Comparison of ENCODE assay signal across 7 mouse cellular contexts in the genomic region with DNA sequence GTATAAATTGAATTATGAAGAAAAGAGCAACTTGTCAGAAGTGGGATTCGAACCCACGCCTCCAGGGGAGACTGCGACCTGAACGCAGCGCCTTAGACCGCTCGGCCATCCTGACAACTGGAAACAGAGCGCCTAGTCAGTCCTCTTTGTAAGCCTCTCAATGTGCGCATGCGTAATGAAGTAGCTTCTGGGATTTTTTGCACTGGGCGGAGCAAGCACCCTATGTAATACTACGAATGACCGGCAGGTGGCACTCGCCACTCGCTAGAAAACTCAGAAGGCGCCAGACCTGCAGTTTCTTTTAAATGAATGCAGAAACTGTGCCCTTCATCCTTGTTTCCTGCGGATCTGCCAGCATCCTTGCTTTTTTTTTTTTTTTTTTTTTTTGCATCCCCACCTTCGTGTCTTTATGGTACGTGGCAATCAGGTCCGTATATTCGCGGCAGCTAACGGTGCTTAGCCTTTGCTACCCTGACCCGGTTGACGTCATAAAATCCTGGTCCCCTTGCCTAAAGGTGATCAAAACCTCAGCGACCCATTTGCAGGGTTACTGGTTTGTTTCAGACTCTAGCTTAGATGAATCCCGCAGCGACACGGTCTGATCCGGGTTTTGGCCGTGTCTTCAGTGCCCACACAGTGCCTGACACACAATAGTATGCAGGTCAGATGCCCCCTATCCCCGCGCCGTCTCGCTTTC. TPM values are rescaled to one million over a fixed set of nuclear protein-coding genes. Genes with fewer than 3 reads are reported as not detected.
DNase-seq lines count a peak whose midpoint lies in the region; ATAC-seq and TF ChIP-seq lines count a peak whose summit lies in the region.

No protein-coding gene starts in this region.

- under 1% methylated on average over 35 of the region's 35 CpGs for WGBS in intestine, postnatal 0 days
- WGBS in midbrain, embryonic 12.5 days: under 1% methylated on average over 35 of the region's 35 CpGs
- under 1% methylated on average over 35 of the region's 35 CpGs for WGBS in small intestine, adult 2 months

- peak; percentile 96 for TF ChIP-seq CTCF in intestine, postnatal 0 days (IDR thresholded peaks at IDR 0.05; ENCODE audit: low read depth)
- peak; percentile 97; the same call in 1 of the 2 replicates for TF ChIP-seq CTCF in small intestine, adult 2 months (IDR thresholded peaks at IDR 0.05; ENCODE audit: extremely low read depth, insufficient read length, insufficient replicate concordance, low read depth, low read length)

- DNase-seq in adrenal gland, adult 8-10 months: peak; percentile 94
- DNase-seq in embryo, embryonic 9.5 days (ENCODE audit: extremely low spot score): peak; percentile 100
- peak; percentile 88 to 94 for DNase-seq in gastrocnemius, postnatal 4 days (ENCODE audit: low spot score in 2 of 2)
- peak; percentile 96 for DNase-seq in left cerebral cortex, postnatal 4 days

- peak overlapping the region; percentile 45 for H3K4me3 ChIP-seq in intestine, postnatal 0 days (ENCODE audit: low read depth, low read length)
- H3K4me3 ChIP-seq in midbrain, embryonic 12.5 days: peak overlapping the region; percentile 56
- H3K4me3 ChIP-seq in small intestine, adult 2 months (ENCODE audit: low read depth, low read length): peak overlapping the region; percentile 52

- H3K27ac ChIP-seq in intestine, postnatal 0 days (ENCODE audit: low read depth, low read length): no peak overlapping the region
- H3K27ac ChIP-seq in midbrain, embryonic 12.5 days (replicated peaks): no peak overlapping the region; the same call in 1 of the 2 replicates
- H3K27ac ChIP-seq in small intestine, adult 2 months (ENCODE audit: insufficient read depth, low read depth, low read length): no peak overlapping the region

- TF ChIP-seq POLR2A in small intestine, adult 2 months (IDR thresholded peaks at IDR 0.05; ENCODE audit: low read depth, low read length): no peak

- peak; percentile 87 for ATAC-seq in intestine, postnatal 0 days
- ATAC-seq in midbrain, embryonic 12.5 days (ENCODE audit: low FRiP score, low read depth): peak; percentile 88

- H3K36me3 ChIP-seq in intestine, postnatal 0 days (ENCODE audit: control insufficient read depth, insufficient read depth): no peaks in the 10 kb centered on the region
- H3K36me3 ChIP-seq in midbrain, embryonic 12.5 days: no peaks in the 10 kb centered on the region
- H3K36me3 ChIP-seq in small intestine, adult 2 months (ENCODE audit: control insufficient read depth, insufficient read depth, low read length): no peaks in the 10 kb centered on the region

- intact Hi-C loops in left cerebral cortex, postnatal 4 days (cut with DNase I): loop anchor here (2.0 to 5.0 kb wide), 3 partner anchors 69 to 172 kb away; a partner anchor contains a TSS

- H3K9me3 ChIP-seq in intestine, postnatal 0 days (ENCODE audit: control insufficient read depth): no peaks in the 10 kb centered on the region
- H3K9me3 ChIP-seq in midbrain, embryonic 12.5 days: no peaks in the 10 kb centered on the region

- peak overlapping the region; percentile 63 for H3K4me2 ChIP-seq in intestine, postnatal 0 days (replicated peaks; ENCODE audit: low read depth)
- H3K4me2 ChIP-seq in midbrain, embryonic 12.5 days (replicated peaks): peak overlapping the region; percentile 63

- H3K4me1 ChIP-seq in intestine, postnatal 0 days (replicated peaks; ENCODE audit: control insufficient read depth, insufficient read depth, low read length): no peaks in the 10 kb centered on the region
- H3K4me1 ChIP-seq in midbrain, embryonic 12.5 days: no peaks in the 10 kb centered on the region
- peaks cover 4% of the 10 kb centered on the region; the same call in 1 of the 2 replicates for H3K4me1 ChIP-seq in small intestine, adult 2 months (ENCODE audit: control insufficient read depth, insufficient read depth, insufficient read length, low read length)

- no peaks in the 10 kb centered on the region for H3K27me3 ChIP-seq in intestine, postnatal 0 days (replicated peaks; ENCODE audit: control insufficient read depth, insufficient read depth, low read length)
- peaks cover 7% of the 10 kb centered on the region; the same call in 1 of the 2 replicates for H3K27me3 ChIP-seq in midbrain, embryonic 12.5 days
- no peaks in the 10 kb centered on the region for H3K27me3 ChIP-seq in small intestine, adult 2 months (ENCODE audit: control insufficient read depth, insufficient read depth, low read length)

- H3K9ac ChIP-seq in intestine, postnatal 0 days (ENCODE audit: low read depth, low read length): 0 out of 2 replicates have a peak overlapping the region, but pooled peaks have one; percentile 31
- H3K9ac ChIP-seq in midbrain, embryonic 12.5 days (replicated peaks): peak overlapping the region; percentile 57

RNA-seq across cellular contexts. Expression of a gene that starts 8.0 kb away (rescaled TPM):
- total RNA-seq in adrenal gland, adult 8-10 months (2022): 1 to 10 TPM; 1.1 to 2.2 (median 1.7) TPM
- total RNA-seq in gastrocnemius, postnatal 4 days (2021): 1 to 10 TPM; 7.1 TPM
- polyA plus RNA-seq in intestine, postnatal 0 days (2015; fragmentation: Nextera tagmentation; extraction: Ambion mirVana): 25.3 and 26.3 TPM in 2 replicates
- total RNA-seq in left cerebral cortex, postnatal 4 days (2021): 1 to 10 TPM; 7.3 to 8.5 TPM
- 0.34 and 0.38 TPM in 2 replicates for polyA plus RNA-seq in midbrain, embryonic 12.5 days (2016; fragmentation: Nextera tagmentation; extraction: Ambion mirVana)
- 50.9 and 84.3 TPM in 2 replicates for polyA plus RNA-seq in small intestine, adult 2 months (2012; rRNA removed)

RNA-seq across cellular contexts. Expression of a gene that starts 37.7 kb away (rescaled TPM):
- 100 to 1,000 TPM in 1 of 4 experiments, 10 to 100 TPM in 3; 72.0 to 104 (median 88.3) TPM for total RNA-seq in adrenal gland, adult 8-10 months (2022)
- total RNA-seq in gastrocnemius, postnatal 4 days (2021): 10 to 100 TPM; 70.9 to 77.7 TPM
- polyA plus RNA-seq in intestine, postnatal 0 days (2015; fragmentation: Nextera tagmentation; extraction: Ambion mirVana): 78.3 and 79.0 TPM in 2 replicates
- total RNA-seq in left cerebral cortex, postnatal 4 days (2021): 100 to 1,000 TPM; 134 to 140 TPM
- 238 and 247 TPM in 2 replicates for polyA plus RNA-seq in midbrain, embryonic 12.5 days (2016; fragmentation: Nextera tagmentation; extraction: Ambion mirVana)
- 26.3 and 50.7 TPM in 2 replicates for polyA plus RNA-seq in small intestine, adult 2 months (2012; rRNA removed)

RNA-seq across cellular contexts. Expression of a gene that starts 41.3 kb away (rescaled TPM):
- total RNA-seq in adrenal gland, adult 8-10 months (2022): under 1 TPM in 1 of 4 experiments, not detected in 3; 0.59 TPM
- total RNA-seq in gastrocnemius, postnatal 4 days (2021): not detected
- 0.05 TPM in 1 of 2 replicates, not detected in the other for polyA plus RNA-seq in intestine, postnatal 0 days (2015; fragmentation: Nextera tagmentation; extraction: Ambion mirVana)
- total RNA-seq in left cerebral cortex, postnatal 4 days (2021): not detected
- polyA plus RNA-seq in midbrain, embryonic 12.5 days (2016; fragmentation: Nextera tagmentation; extraction: Ambion mirVana): not detected in 2 replicates
- polyA plus RNA-seq in small intestine, adult 2 months (2012; rRNA removed): 4.2 and 6.5 TPM in 2 replicates
